Mouse (Mus musculus) CH12.LX (cell line): ENCODE measurements at regions not wholly inside any gene's neighbourhood (a gene's known extent, or its start where the extent isn't known, plus 50 kb on each side); places are given as distances from the start of the nearest gene placed in this dataset.

ENCODE experiments used
- CTCF ChIP-seq, 2 experiments: IDR thresholded peaks in 1 of 2; conservative IDR thresholded peaks in 1 of 2; 2 replicates each; pipeline ENCODE4 v1.5.1; 2011 to 2012; ENCODE audit warnings: low read depth in 2 of 2, low read length in 2 of 2, improper control_type of control experiment in 1 of 2, inconsistent platforms in 1 of 2, mild to moderate bottlenecking in 1 of 2, moderate library complexity in 1 of 2
- EP300 ChIP-seq: IDR thresholded peaks from 2 replicates; pipeline ENCODE4 v1.6.1; 2011; ENCODE audit warnings: low read length, improper control_type of control experiment
- JUND ChIP-seq: conservative IDR thresholded peaks from 2 replicates; pipeline ENCODE4 v1.6.1; 2011; ENCODE audit warnings: low read depth, low read length, improper control_type of control experiment
- MAX ChIP-seq: IDR thresholded peaks from 2 replicates; pipeline ENCODE4 v1.6.1; 2011; ENCODE audit warnings: low read length, improper control_type of control experiment
- NELFE ChIP-seq: IDR thresholded peaks from 2 replicates; pipeline ENCODE4 v1.6.1; 2011; ENCODE audit warnings: low read depth, low read length, improper control_type of control experiment
- POLR2A ChIP-seq: IDR thresholded peaks from 2 replicates; pipeline ENCODE4 v1.6.1; 2011; ENCODE audit warnings: low read depth, mild to moderate bottlenecking, improper control_type of control experiment, low read length
- POLR2AphosphoS2 ChIP-seq: IDR thresholded peaks from 2 replicates; pipeline ENCODE4 v1.6.1; 2011; ENCODE audit warnings: low read depth, low read length, improper control_type of control experiment
- SMC3 ChIP-seq: IDR thresholded peaks from 2 replicates; pipeline ENCODE4 v1.6.1; 2011; ENCODE audit warnings: low read depth, low read length, improper control_type of control experiment
- TBP ChIP-seq: conservative IDR thresholded peaks from 2 replicates; pipeline ENCODE4 v1.6.1; 2011; ENCODE audit warnings: low read depth, low read length, improper control_type of control experiment
- TCF12 ChIP-seq: IDR thresholded peaks from 2 replicates; pipeline ENCODE4 v1.6.1; 2014; ENCODE audit warnings: low read depth, mild to moderate bottlenecking, inconsistent platforms, low read length, improper control_type of control experiment
- USF1 ChIP-seq: IDR thresholded peaks from 2 replicates; pipeline ENCODE4 v1.6.1; 2014; ENCODE audit warnings: low read depth, mild to moderate bottlenecking, inconsistent platforms, low read length, improper control_type of control experiment
- ZMIZ1 ChIP-seq: IDR thresholded peaks from 2 replicates; pipeline ENCODE4 v1.6.1; 2012; ENCODE audit warnings: low read depth, mild to moderate bottlenecking, inconsistent platforms, low read length, improper control_type of control experiment
- ZNF384 ChIP-seq: IDR thresholded peaks from 2 replicates; pipeline ENCODE4 v1.6.1; 2012; ENCODE audit warnings: low read depth, low read length, improper control_type of control experiment, inconsistent platforms

DNA sequence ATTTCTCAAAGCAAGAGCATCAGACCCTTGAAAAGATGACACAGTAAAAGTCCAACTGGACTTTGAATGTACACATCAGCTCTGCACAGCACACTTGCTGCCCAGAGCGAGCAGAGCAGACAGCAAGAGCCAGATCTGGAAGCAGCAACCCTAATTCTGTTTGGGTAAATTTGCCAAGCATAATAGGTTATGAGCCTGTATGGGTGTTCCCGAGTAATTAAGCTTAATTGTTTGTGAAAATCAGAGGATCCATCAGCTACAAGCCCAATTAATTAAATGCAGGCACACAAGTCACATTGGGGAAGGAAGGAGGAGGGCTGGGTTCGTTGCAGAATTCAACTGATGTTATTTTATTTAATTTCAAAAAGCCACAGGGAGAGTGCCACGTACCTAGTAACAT is 113.9 kb upstream of the Msx2 start:
- TF ChIP-seq POLR2A (no peak), ZNF384 (no peak), USF1 (no peak), POLR2AphosphoS2 (no peak), EP300 (no peak), JUND (no peak), SMC3 (no peak), TCF12 (no peak), ZMIZ1 (no peak), CTCF (conservative IDR thresholded peaks at IDR 0.05 in 1 of 2, IDR thresholded peaks at IDR 0.05 in 1 of 2; ENCODE audit: low read depth in 2 of 2, low read length in 2 of 2) (no peak), NELFE (no peak), TBP (no peak), MAX (no peak)
